Mouse (Mus musculus) MEL-GATA-1-ER (cell line): ENCODE measurements around the gene Ovch2.

ENCODE experiments used
- DNase-seq: peaks from one replicate; pipeline ENCODE4 v3.0.0-alpha.2; 2012; ENCODE audit warnings: low read depth; ENCODE audit errors: extremely low read depth

Ovch2 gene

GRCm38 (mm10) chr7:107745111-107745510 lies 55.9 kb downstream of the Ovch2 start:
- DNase-seq = no peak

- no peak for DNase-seq
Observed at GRCm38 (mm10) chr7:107744454-107744853, 56.6 kb downstream of the Ovch2 start.

DNA sequence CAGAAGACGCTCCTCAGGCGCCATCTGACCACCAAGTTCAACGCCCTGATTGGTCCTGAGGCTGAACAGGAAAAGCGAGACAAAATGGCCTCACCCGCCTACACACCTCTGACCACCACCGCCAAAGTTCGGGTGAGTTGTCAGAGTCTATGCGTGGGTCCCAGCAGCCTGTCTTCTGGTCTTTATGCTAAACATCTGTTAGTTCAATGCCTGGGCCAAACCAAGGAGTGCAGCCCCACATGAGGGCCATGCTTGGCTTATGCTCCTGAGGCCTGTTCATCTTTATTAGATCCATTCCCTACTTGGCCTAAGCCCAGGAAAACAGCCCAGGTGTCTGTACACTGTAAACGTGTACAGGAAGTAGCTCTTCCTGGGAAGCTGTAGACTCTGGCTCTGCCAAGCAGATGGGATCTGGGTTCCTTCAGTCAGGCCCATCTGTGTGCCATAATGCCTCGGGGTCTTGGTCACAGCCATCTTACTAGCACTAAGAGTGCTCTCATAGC lies 58.0 kb downstream of the Ovch2 start:
- DNase-seq = no peak

- DNase-seq = no peak
Observed at GRCm38 (mm10) chr7:107738726-107739125, 62.3 kb downstream of the Ovch2 start.

DNA sequence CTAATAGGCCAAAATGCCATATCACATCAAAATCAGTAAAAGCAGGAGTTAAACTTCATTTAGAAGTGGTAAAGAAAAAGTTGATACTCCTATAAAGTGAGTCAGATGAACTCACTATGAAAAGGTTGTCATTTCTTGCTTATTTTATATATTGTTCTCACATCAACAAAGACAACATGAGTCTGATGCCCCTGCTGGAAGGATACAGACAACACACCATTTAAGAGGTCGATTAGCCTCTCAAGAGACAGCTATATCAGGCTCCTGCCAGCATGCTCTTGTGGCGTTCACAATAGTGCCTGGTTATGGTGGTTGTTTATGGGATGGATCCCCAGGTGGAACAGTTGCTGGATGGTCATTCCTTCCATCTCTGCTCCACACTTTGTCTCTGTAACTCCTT lies 67.8 kb downstream of the Ovch2 start:
- DNase-seq = no peak
